Mouse (Mus musculus) liver, embryonic 15.5 days (tissue): ENCODE measurements around the gene Coq8a. TPM values are rescaled to one million over a fixed set of nuclear protein-coding genes. Genes with fewer than 3 reads are reported as not detected.

Experiments used
- ATAC-seq: fragments of 200-750 bp; cut with Nextera tagmentation; 2 replicates; pipeline ENCODE4 v1.8.0; 2017; ENCODE audit warnings: moderate number of reproducible peaks, mild to moderate bottlenecking, moderate library complexity; ENCODE audit not compliant: insufficient read depth
- H3K27ac ChIP-seq: fragments of 300-500 bp; sonication (generic); replicated peaks from 2 replicates; pipeline ENCODE4 v1.5.1; 2015; ENCODE audit warnings: mild to moderate bottlenecking, inconsistent platforms
- H3K27me3 ChIP-seq: fragments of 300-500 bp; sonication (generic); 2 replicates; pipeline ENCODE4 v1.6.1; 2015; ENCODE audit warnings: mild to moderate bottlenecking, inconsistent platforms
- H3K36me3 ChIP-seq: fragments of 300-500 bp; sonication (generic); replicated peaks from 2 replicates; pipeline ENCODE4 v1.6.1; 2015; ENCODE audit warnings: moderate library complexity, mild to moderate bottlenecking, inconsistent platforms
- H3K4me1 ChIP-seq: fragments of 300-500 bp; sonication (generic); replicated peaks from 2 replicates; pipeline ENCODE4 v1.6.1; 2015; ENCODE audit warnings: inconsistent platforms
- H3K4me2 ChIP-seq: fragments of 300-500 bp; sonication (generic); 2 replicates; pipeline ENCODE4 v1.6.1; 2015; ENCODE audit warnings: moderate library complexity, mild to moderate bottlenecking, inconsistent platforms
- H3K4me3 ChIP-seq: fragments of 300-500 bp; sonication (generic); replicated peaks from 2 replicates; pipeline ENCODE4 v1.5.1; 2015; ENCODE audit warnings: mild to moderate bottlenecking, inconsistent platforms
- H3K9ac ChIP-seq: fragments of 300-500 bp; sonication (generic); 2 replicates; pipeline ENCODE4 v1.6.1; 2015; ENCODE audit warnings: moderate library complexity, mild to moderate bottlenecking, inconsistent platforms
- H3K9me3 ChIP-seq: fragments of 300-500 bp; sonication (generic); replicated peaks from 2 replicates; pipeline ENCODE4 v1.6.1; 2016; ENCODE audit warnings: inconsistent platforms
- WGBS: fragments of 180-500 bp; shearing (Covaris S2); methylation state at CpG from one replicate; pipeline ENCODE4 v1.1.7; 2015; ENCODE audit warnings: mixed read lengths; ENCODE audit not compliant: insufficient replicate concordance; 5-methylcytosine and 5-hydroxymethylcytosine counted together
- polyA plus RNA-seq: library from polyadenylated mRNA; unstranded; fragments of >200 nt; fragmentation: Nextera tagmentation; extraction: Ambion mirVana; gene quantifications from 2 replicates; pipeline ENCODE4 v1.2.1, GENCODE M21; 2015

Coq8a gene
- polyA plus RNA-seq, 1 experiment from 2014 or later = 25.3 TPM

GRCm38 (mm10) chr1:180160545-180160944 lies 38.9 kb downstream of the Coq8a start:
- Histone ChIP-seq H3K9ac (no peak overlapping the region), H3K27ac (no peak overlapping the region), H3K4me1 (no peaks in the 10 kb centered on the region), H3K9me3 (no peaks in the 10 kb centered on the region), H3K27me3 (no peaks in the 10 kb centered on the region), H3K4me3 (no peak overlapping the region), H3K4me2 (no peak overlapping the region), H3K36me3 (peaks cover 29% of the 10 kb centered on the region)
- ATAC-seq = no peak
- WGBS = 70% methylated on average over 2 of the region's 2 CpGs

- Histone ChIP-seq H3K27me3 (no peaks in the 10 kb centered on the region), H3K4me3 (no peak overlapping the region), H3K9ac (no peak overlapping the region), H3K36me3 (peaks cover 29% of the 10 kb centered on the region), H3K27ac (no peak overlapping the region), H3K4me2 (no peak overlapping the region), H3K9me3 (no peaks in the 10 kb centered on the region), H3K4me1 (no peaks in the 10 kb centered on the region)
- no peak for ATAC-seq
- WGBS = 34% methylated on average over 2 of the region's 2 CpGs
Measured at GRCm38 (mm10) chr1:180158648-180159047, 40.8 kb downstream of the Coq8a start.

GRCm38 (mm10) chr1:180151191-180151590 lies 48.2 kb downstream of the Coq8a start:
- H3K27me3 ChIP-seq = no peaks in the 10 kb centered on the region
- no peaks in the 10 kb centered on the region for H3K9me3 ChIP-seq
- peaks cover 37% of the 10 kb centered on the region for H3K36me3 ChIP-seq
- H3K9ac ChIP-seq = no peak overlapping the region
- H3K27ac ChIP-seq = no peak overlapping the region
- H3K4me2 ChIP-seq = no peak overlapping the region
- no peak for ATAC-seq
- H3K4me1 ChIP-seq = peaks cover 21% of the 10 kb centered on the region
- 84% methylated on average over 8 of the region's 8 CpGs for WGBS
- H3K4me3 ChIP-seq = no peak overlapping the region

GRCm38 (mm10) chr1:180148563-180148962 lies 50.8 kb downstream of the Coq8a start:
- Histone ChIP-seq H3K4me2 (peak overlapping the region; percentile 60), H3K9ac (peak overlapping the region; percentile 22; the same call in 1 of the 2 replicates), H3K4me3 (peak overlapping the region; percentile 20), H3K36me3 (peaks cover 51% of the 10 kb centered on the region), H3K9me3 (no peaks in the 10 kb centered on the region), H3K27ac (peak overlapping the region; percentile 94), H3K27me3 (no peaks in the 10 kb centered on the region), H3K4me1 (peaks cover 21% of the 10 kb centered on the region)
- peak; percentile 98 for ATAC-seq
- WGBS = 33% methylated on average over 4 of the region's 4 CpGs

DNA sequence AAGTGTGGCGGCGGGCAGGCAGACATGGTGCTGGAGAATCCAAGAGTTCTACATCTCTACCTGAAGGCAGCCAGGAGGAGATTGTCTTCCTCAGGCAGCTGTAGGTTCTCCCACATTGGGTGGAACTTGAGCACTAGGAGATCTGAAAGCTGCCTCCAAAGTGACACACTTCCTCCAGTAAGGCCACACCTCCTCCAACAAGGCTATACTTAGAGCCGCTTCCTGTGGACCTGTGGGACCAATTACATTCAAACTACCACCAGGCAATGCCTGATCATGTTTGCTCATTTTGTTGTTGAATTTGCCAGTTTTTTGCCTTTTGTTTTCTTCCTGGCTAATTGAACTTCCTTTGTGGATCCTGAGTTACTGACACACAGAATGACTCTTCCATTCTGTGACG lies 51.4 kb downstream of the Coq8a start:
- peak; percentile 95 for ATAC-seq

GRCm38 (mm10) chr1:180140970-180141369 lies 58.4 kb downstream of the Coq8a start:
- Histone ChIP-seq H3K36me3 (peaks cover 57% of the 10 kb centered on the region), H3K4me3 (no peak overlapping the region), H3K9ac (no peak overlapping the region), H3K4me2 (no peak overlapping the region), H3K9me3 (no peaks in the 10 kb centered on the region), H3K27ac (no peak overlapping the region), H3K27me3 (no peaks in the 10 kb centered on the region), H3K4me1 (no peaks in the 10 kb centered on the region)
- 90% methylated on average over 2 of the region's 2 CpGs for whole genome bisulfite sequencing
- ATAC-seq = no peak

More for the DNA sequence above, 51.4 kb downstream of the Coq8a start:
- H3K27ac ChIP-seq = peak overlapping the region; percentile 94
- H3K27me3 ChIP-seq = no peaks in the 10 kb centered on the region
- peaks cover 21% of the 10 kb centered on the region for H3K4me1 ChIP-seq
- no peaks in the 10 kb centered on the region for H3K9me3 ChIP-seq
- H3K4me2 ChIP-seq = peak overlapping the region; percentile 60
- WGBS = 32% methylated on average over 4 of the region's 4 CpGs
- H3K4me3 ChIP-seq = peak overlapping the region; percentile 20
- peak overlapping the region; percentile 22 for H3K9ac ChIP-seq
- peaks cover 55% of the 10 kb centered on the region for H3K36me3 ChIP-seq

GRCm38 (mm10) chr1:180139158-180139557 lies 60.2 kb downstream of the Coq8a start:
- Histone ChIP-seq H3K9ac (no peak overlapping the region), H3K9me3 (no peaks in the 10 kb centered on the region), H3K4me1 (no peaks in the 10 kb centered on the region), H3K36me3 (peaks cover 50% of the 10 kb centered on the region), H3K4me2 (no peak overlapping the region), H3K27ac (no peak overlapping the region), H3K27me3 (no peaks in the 10 kb centered on the region), H3K4me3 (no peak overlapping the region)
- ATAC-seq = no peak
- 84% methylated on average over 4 of the region's 4 CpGs for WGBS

- no peak for ATAC-seq
- H3K4me3 ChIP-seq = no peak overlapping the region
- no peaks in the 10 kb centered on the region for H3K9me3 ChIP-seq
- H3K36me3 ChIP-seq = peaks cover 15% of the 10 kb centered on the region
- 46% methylated on average over 4 of the region's 4 CpGs for WGBS
- H3K27me3 ChIP-seq = no peaks in the 10 kb centered on the region
- no peaks in the 10 kb centered on the region for H3K4me1 ChIP-seq
- no peak overlapping the region for H3K27ac ChIP-seq
- H3K9ac ChIP-seq = no peak overlapping the region
- H3K4me2 ChIP-seq = no peak overlapping the region
Measured at GRCm38 (mm10) chr1:180132187-180132586, 67.2 kb downstream of the Coq8a start.

DNA sequence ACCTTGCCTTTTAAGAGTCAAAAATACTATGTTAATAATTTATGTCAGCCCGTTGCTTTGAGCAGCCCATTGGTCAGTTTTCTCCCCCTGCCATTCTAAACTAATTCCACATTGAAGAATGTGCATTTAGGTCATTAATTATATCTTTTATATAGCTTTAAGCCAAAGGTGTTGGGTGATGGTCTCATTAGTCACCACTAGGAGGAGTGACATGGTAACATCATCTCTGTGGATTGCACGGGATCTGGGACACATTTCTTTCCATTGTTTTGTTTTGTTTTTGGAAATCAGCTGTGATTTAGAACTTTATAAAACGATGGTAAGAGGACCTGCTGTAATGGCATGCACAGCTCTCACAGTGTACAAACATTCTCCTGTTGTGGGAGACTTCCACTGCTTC lies 68.0 kb downstream of the Coq8a start:
- Histone ChIP-seq H3K4me3 (no peak overlapping the region), H3K4me2 (no peak overlapping the region), H3K27ac (no peak overlapping the region), H3K9me3 (no peaks in the 10 kb centered on the region), H3K4me1 (no peaks in the 10 kb centered on the region), H3K9ac (no peak overlapping the region), H3K36me3 (peaks cover 12% of the 10 kb centered on the region; the same call in 1 of the 2 replicates), H3K27me3 (no peaks in the 10 kb centered on the region)
- no peak for ATAC-seq
- WGBS = 55% methylated on average over 3 of the region's 3 CpGs

- Histone ChIP-seq H3K4me3 (no peak overlapping the region), H3K4me2 (no peak overlapping the region), H3K36me3 (peaks cover 5% of the 10 kb centered on the region; the same call in 1 of the 2 replicates), H3K27ac (no peak overlapping the region), H3K4me1 (no peaks in the 10 kb centered on the region), H3K27me3 (no peaks in the 10 kb centered on the region), H3K9ac (no peak overlapping the region), H3K9me3 (no peaks in the 10 kb centered on the region)
- WGBS = 88% methylated on average over 5 of the region's 5 CpGs
- no peak for ATAC-seq
Measured at GRCm38 (mm10) chr1:180128077-180128792, 71.2 kb downstream of the Coq8a start.

DNA sequence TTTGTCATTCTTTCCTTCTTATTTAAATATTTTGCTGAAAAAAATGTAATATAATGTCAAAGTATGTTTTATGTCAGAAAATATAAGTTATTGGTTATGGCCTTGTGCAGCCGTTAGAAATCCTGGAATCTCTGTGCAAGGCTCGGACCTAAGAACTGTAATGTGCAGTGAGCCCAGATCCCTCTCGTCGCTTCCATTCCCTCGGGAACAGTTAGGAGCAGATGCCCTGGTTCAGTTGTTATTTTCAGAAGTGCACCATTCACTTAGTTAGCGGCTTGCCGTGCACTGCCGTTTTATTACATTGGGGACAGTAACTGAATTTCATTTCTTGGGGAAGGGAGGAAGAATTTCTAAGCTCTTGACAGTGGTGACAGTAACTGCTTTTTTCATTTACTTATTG lies 81.2 kb downstream of the Coq8a start:
- Histone ChIP-seq H3K9ac (no peak overlapping the region), H3K9me3 (no peaks in the 10 kb centered on the region), H3K4me2 (no peak overlapping the region), H3K27me3 (no peaks in the 10 kb centered on the region), H3K4me1 (no peaks in the 10 kb centered on the region), H3K36me3 (peaks cover 21% of the 10 kb centered on the region), H3K27ac (no peak overlapping the region), H3K4me3 (no peak overlapping the region)
- WGBS = 90% methylated on average over 8 of the region's 8 CpGs
- ATAC-seq = no peak

DNA sequence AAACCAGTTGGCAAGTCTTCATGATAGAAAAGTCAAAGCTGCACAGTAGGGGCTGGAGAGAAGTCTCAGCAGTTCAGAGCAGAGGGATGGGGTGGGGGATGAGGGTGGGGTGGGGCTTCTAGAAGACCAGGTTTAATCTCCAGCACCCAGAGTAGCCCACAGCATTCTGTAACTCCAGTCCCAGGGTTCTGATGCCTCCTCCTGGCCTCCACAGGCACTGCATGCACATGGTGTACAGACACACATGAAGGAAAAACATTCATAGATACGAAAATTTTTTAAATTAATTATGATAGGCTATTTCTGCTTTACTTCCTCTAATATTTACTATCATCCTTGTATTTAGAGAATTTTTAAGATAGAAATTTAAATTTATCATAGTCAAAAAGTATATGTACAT lies 82.9 kb downstream of the Coq8a start:
- Histone ChIP-seq H3K9me3 (no peaks in the 10 kb centered on the region), H3K27ac (no peak overlapping the region), H3K36me3 (peaks cover 22% of the 10 kb centered on the region), H3K9ac (no peak overlapping the region), H3K4me2 (no peak overlapping the region), H3K27me3 (no peaks in the 10 kb centered on the region), H3K4me3 (no peak overlapping the region), H3K4me1 (no peaks in the 10 kb centered on the region)
- ATAC-seq = no peak
- WGBS = 70% methylated on average over 1 of the region's 1 CpGs
